Mouse (Mus musculus): ENCODE measurements at regions not wholly inside any gene's neighbourhood (a gene's known extent, or its start where the extent isn't known, plus 50 kb on each side); places are given as distances from the start of the nearest gene placed in this dataset.

- TF ChIP-seq CTCF (IDR thresholded peaks at IDR 0.05; ENCODE audit: borderline replicate concordance, control insufficient read depth, extremely low read depth, insufficient read depth, low read length, poor library complexity) (no peak), POLR2A (IDR thresholded peaks at IDR 0.05; ENCODE audit: control insufficient read depth, extremely low read depth, insufficient read depth, low read length, poor library complexity) (no peak)
Measured at GRCm38 (mm10) chr14:87219975-87220374, 78.9 kb upstream of the Diaph3 start.
